Mouse (Mus musculus): ENCODE results near the gene Slc4a3.

- TF ChIP-seq CTCF (IDR thresholded peaks at IDR 0.05; ENCODE audit: control insufficient read depth, insufficient read depth, low read length) (no peak), POLR2A (IDR thresholded peaks at IDR 0.05; ENCODE audit: borderline replicate concordance, control insufficient read depth, low read depth, low read length) (no peak)
Measured at GRCm38 (mm10) chr1:75593956-75594355, 47.9 kb downstream of the Slc4a3 start.

All from bone marrow, adult 2 months (tissue).